Mouse (Mus musculus) midbrain, embryonic 16.5 days (tissue): ENCODE results near the gene Olfr554. TPM values are rescaled to one million over a fixed set of nuclear protein-coding genes. Genes with fewer than 3 reads are reported as not detected.
A peak's percentile ranks its signal among the peaks of the same experiment; 100 is the strongest.

Experiments used
- ATAC-seq: fragments of 200-750 bp; cut with Nextera tagmentation; 2 replicates; pipeline ENCODE4 v1.8.0; 2017; ENCODE audit warnings: moderate TSS enrichment
- H3K27ac ChIP-seq: fragments of 300-500 bp; sonication (generic); 2 replicates; pipeline ENCODE4 v1.5.1; 2014; ENCODE audit warnings: mild to moderate bottlenecking, low read length, mixed read lengths
- H3K27me3 ChIP-seq: fragments of 300-500 bp; sonication (generic); 2 replicates; pipeline ENCODE4 v1.6.1; 2014; ENCODE audit warnings: low read depth, low read length, mixed read lengths; ENCODE audit not compliant: control insufficient read depth, insufficient read depth
- H3K36me3 ChIP-seq: fragments of 300-500 bp; sonication (generic); 2 replicates; pipeline ENCODE4 v1.6.1; 2014; ENCODE audit warnings: mild to moderate bottlenecking, low read length, moderate library complexity, mixed read lengths; ENCODE audit not compliant: control insufficient read depth, insufficient read depth
- H3K4me1 ChIP-seq: fragments of 300-500 bp; sonication (generic); 2 replicates; pipeline ENCODE4 v1.6.1; 2014; ENCODE audit warnings: mild to moderate bottlenecking, low read length, mixed read lengths; ENCODE audit not compliant: control insufficient read depth, insufficient read depth
- H3K4me2 ChIP-seq: fragments of 300-500 bp; sonication (generic); 2 replicates; pipeline ENCODE4 v1.6.1; 2014; ENCODE audit warnings: mild to moderate bottlenecking, low read length, mixed read lengths
- H3K4me3 ChIP-seq: fragments of 300-500 bp; sonication (generic); 2 replicates; pipeline ENCODE4 v1.5.1; 2014; ENCODE audit warnings: low read depth, mild to moderate bottlenecking, low read length, moderate library complexity, mixed read lengths
- H3K9ac ChIP-seq: fragments of 300-500 bp; sonication (generic); 2 replicates; pipeline ENCODE4 v1.6.1; 2014; ENCODE audit warnings: low read depth, low read length, mixed read lengths
- H3K9me3 ChIP-seq: fragments of 300-500 bp; sonication (generic); replicated peaks from 2 replicates; pipeline ENCODE4 v1.6.1; 2014; ENCODE audit warnings: mild to moderate bottlenecking, low read length, mixed read lengths; ENCODE audit not compliant: control insufficient read depth, poor library complexity, severe bottlenecking
- WGBS: fragments of 180-500 bp; shearing (Covaris S2); extraction: QIAGEN DNeasy Blood & Tissue Kit; methylation state at CpG from one replicate; pipeline ENCODE4 v1.1.7; 2014; 5-methylcytosine and 5-hydroxymethylcytosine counted together
- polyA plus RNA-seq: library from polyadenylated mRNA; unstranded; fragments of >200 nt; fragmentation: Nextera tagmentation; extraction: Ambion mirVana; gene quantifications from 2 replicates; pipeline ENCODE4 v1.2.1, GENCODE M21; 2015

Gene Olfr554
- polyA plus RNA-seq, 1 experiment from 2014 or later, result not detected

DNA sequence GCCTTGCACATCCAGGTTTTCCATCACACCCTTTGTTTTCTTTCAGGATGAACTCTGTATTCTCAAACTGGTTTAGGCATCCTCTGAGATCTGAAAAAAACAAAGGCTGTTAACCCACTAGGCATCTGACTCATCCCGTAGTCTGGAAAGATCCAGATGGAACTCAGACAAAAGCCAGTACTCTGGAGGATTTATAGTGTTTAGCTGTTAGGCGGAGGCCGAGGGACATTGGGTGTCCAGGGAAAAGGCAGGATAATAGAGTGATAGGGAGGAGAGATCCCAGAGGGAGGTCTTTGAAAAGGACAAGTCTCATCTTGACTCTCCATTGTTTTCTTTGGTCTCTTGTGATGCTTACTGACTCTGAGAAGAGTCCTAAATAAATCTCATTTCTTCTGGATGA, 26.4 kb downstream of the Olfr554 start, which contains the start of gene Olfr556:
Gene Olfr556, plus strand, starts transcription at position 301 of the 400 bp plus-strand sequence.
- Histone ChIP-seq H3K4me1 (no peaks in the 10 kb centered on the region), H3K9me3 (no peaks in the 10 kb centered on the region), H3K4me2 (no peak within 1 kb of the TSS), H3K27ac (no peak within 1 kb of the TSS), H3K27me3 (no peaks in the 10 kb centered on the region), H3K9ac (no peak within 1 kb of the TSS), H3K4me3 (no peak within 1 kb of the TSS), H3K36me3 (no peaks in the 10 kb centered on the region)
- WGBS, result 35% methylated on average over 3 of the region's 3 CpGs
- ATAC-seq, result no peak

DNA sequence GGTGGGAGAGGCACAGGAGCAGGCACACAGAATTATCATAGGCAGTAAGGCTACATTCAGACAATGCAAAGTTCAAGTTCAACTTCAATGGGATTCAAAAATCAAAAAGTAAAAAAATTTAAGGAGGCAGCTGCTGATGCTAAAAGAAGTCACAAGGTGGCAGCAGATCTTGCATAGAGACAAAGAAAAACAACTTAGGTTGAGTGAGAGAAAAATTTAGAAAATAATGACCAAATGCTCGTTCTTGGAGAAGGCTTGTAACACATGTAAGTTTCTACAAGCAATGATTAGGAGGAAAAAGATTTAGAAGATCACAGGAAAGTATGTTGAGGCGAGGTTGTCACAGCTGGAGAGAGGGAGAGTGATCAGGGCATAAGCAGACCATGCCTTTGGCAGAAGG, 27.1 kb downstream of the Olfr554 start:
- Histone ChIP-seq H3K4me3 (no peak overlapping the region), H3K4me2 (no peak overlapping the region), H3K27ac (no peak overlapping the region), H3K36me3 (no peaks in the 10 kb centered on the region), H3K4me1 (no peaks in the 10 kb centered on the region), H3K9ac (no peak overlapping the region), H3K9me3 (no peaks in the 10 kb centered on the region), H3K27me3 (no peaks in the 10 kb centered on the region)
- 39% methylated on average over 2 of the region's 2 CpGs for WGBS
- ATAC-seq, result no peak

DNA sequence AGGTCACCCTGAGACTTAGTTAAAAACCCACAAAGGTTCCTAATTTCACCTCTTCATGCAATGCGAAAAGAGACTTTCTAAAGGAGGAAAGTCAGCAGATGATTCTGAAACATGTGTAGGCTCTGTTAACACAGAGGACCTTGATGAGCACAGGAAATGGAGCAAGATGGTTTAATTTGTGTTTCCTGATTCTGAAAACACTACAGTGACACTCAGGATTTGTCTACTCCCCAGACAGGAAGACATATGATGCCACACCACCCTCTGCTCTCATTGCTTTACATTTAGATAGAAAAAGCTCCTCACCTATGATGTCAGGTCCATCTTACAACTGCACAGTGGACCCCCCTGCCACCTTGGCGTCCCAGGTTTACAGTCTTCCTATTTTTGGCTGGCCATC, 38.0 kb downstream of the Olfr554 start:
- no peak overlapping the region for H3K9ac ChIP-seq
- H3K4me1 ChIP-seq, result no peaks in the 10 kb centered on the region
- H3K27me3 ChIP-seq, result no peaks in the 10 kb centered on the region
- H3K36me3 ChIP-seq, result no peaks in the 10 kb centered on the region
- no peak overlapping the region for H3K27ac ChIP-seq
- WGBS, result 82% methylated on average over 2 of the region's 2 CpGs
- H3K4me3 ChIP-seq, result no peak overlapping the region
- H3K4me2 ChIP-seq, result no peak overlapping the region
- no peaks in the 10 kb centered on the region for H3K9me3 ChIP-seq
- ATAC-seq, result no peak

DNA sequence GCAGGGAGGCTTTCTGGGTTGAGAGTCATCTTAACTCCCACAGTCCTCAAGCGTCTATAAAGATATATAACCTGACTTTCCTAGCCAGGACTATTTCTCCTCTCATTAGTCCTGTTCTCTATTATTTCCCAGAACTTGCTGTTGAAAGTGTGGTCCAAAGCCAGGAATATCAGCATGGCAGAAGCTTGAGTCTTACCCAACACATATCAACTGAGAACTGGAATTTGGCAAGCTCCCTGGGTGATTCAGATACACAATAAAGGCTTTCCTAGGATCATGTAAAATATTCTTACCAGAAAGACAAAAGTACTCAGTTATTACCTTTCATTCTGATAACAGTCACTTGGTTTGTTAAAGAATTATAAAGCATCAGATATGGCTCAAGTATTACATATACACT, 43.7 kb downstream of the Olfr554 start:
- WGBS, result 100% methylated on average over 1 of the region's 1 CpGs
- Histone ChIP-seq H3K4me3 (no peak overlapping the region), H3K27ac (no peak overlapping the region), H3K4me2 (no peak overlapping the region), H3K36me3 (no peaks in the 10 kb centered on the region), H3K9me3 (no peaks in the 10 kb centered on the region), H3K27me3 (no peaks in the 10 kb centered on the region), H3K9ac (no peak overlapping the region), H3K4me1 (no peaks in the 10 kb centered on the region)
- no peak for ATAC-seq

DNA sequence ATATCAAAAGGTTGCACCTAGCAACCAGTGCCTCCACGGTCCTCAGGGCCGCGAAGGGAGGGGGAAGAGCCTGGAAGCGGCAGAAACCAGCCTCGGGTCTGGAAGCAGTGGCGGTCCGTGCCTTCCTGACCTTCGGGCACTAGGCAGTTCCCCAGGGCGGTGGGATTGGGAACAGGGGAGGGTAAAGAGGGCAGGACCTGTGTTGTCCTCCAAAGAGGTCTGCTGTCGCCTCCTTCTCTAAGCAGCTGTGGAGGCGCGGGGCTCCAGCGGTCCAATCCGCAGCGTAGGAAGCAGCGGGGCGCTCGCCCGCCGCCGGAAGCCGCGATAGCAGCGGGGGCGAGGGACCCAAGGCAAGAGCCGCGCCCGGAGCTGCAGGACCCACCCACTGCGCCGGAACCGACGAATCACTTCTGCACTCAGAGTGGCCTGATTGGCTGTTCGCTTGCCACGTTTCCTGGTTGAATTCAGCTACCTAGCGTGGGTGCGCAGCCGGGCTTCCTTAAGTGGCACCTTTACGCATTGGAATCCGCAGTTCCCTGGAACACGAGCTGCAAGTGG, 48.8 kb downstream of the Olfr554 start, which contains the start of gene Trim68:
Gene Trim68, minus strand, starts transcription at position 384 of the 558 bp plus-strand sequence.
- ATAC-seq, result peak; percentile 100
- H3K27me3 ChIP-seq, result no peaks in the 10 kb centered on the region
- peak within 1 kb of the TSS; percentile 64 for H3K9ac ChIP-seq
- no peaks in the 10 kb centered on the region for H3K9me3 ChIP-seq
- WGBS, result under 1% methylated on average over 38 of the region's 40 CpGs
- H3K27ac ChIP-seq, result peak within 1 kb of the TSS; percentile 23; the same call in 1 of the 2 replicates
- no peaks in the 10 kb centered on the region for H3K36me3 ChIP-seq
- peak within 1 kb of the TSS; percentile 49 for H3K4me3 ChIP-seq
- H3K4me2 ChIP-seq, result peak within 1 kb of the TSS; percentile 64
- H3K4me1 ChIP-seq, result no peaks in the 10 kb centered on the region

Other genes starting within 250 kb of the Olfr554 start
- 38.5 and 42.8 TPM in 2 replicates for gene Rrm1, start 196.7 kb upstream of the Olfr554 start, polyA plus RNA-seq
- gene Olfr543, start 156.8 kb upstream of the Olfr554 start, polyA plus RNA-seq, result 0.47 and 0.59 TPM in 2 replicates
- gene Olfr544, start 150.1 kb upstream of the Olfr554 start, polyA plus RNA-seq, result 0.19 and 0.25 TPM in 2 replicates
- 0.23 and 0.25 TPM in 2 replicates for gene Olfr545, start 138.9 kb upstream of the Olfr554 start, polyA plus RNA-seq
- gene Olfr547, start 103.7 kb upstream of the Olfr554 start, polyA plus RNA-seq, result not detected in 2 replicates
- not detected in 2 replicates for gene Olfr548-ps1, start 97.5 kb upstream of the Olfr554 start, polyA plus RNA-seq
- not detected in 2 replicates for gene Olfr549, start 88.6 kb upstream of the Olfr554 start, polyA plus RNA-seq
- gene Trim21, start 72.9 kb upstream of the Olfr554 start, polyA plus RNA-seq, result not detected in 2 replicates
- not detected in 2 replicates for gene Olfr550, start 67.0 kb upstream of the Olfr554 start, polyA plus RNA-seq
- gene Olfr551, start 46.5 kb upstream of the Olfr554 start, polyA plus RNA-seq, result not detected in 2 replicates
- gene Olfr552, start 40.7 kb upstream of the Olfr554 start, polyA plus RNA-seq, result not detected in 2 replicates
- not detected in 2 replicates for gene Olfr553, start 20.2 kb upstream of the Olfr554 start, polyA plus RNA-seq
- gene Olfr555, start 20.4 kb downstream of the Olfr554 start, polyA plus RNA-seq, result not detected in 2 replicates
- gene Olfr556, start 26.5 kb downstream of the Olfr554 start, polyA plus RNA-seq, result not detected in 2 replicates
- 6.4 and 7.3 TPM in 2 replicates for gene Trim68, start 48.9 kb downstream of the Olfr554 start, polyA plus RNA-seq
- not detected in 2 replicates for gene Olfr557, start 57.5 kb downstream of the Olfr554 start, polyA plus RNA-seq
- gene Olfr558, start 63.8 kb downstream of the Olfr554 start, polyA plus RNA-seq, result not detected in 2 replicates
- not detected in 2 replicates for gene Olfr33, start 80.6 kb downstream of the Olfr554 start, polyA plus RNA-seq
- gene Olfr559, start 89.1 kb downstream of the Olfr554 start, polyA plus RNA-seq, result not detected in 2 replicates
- not detected in 2 replicates for gene Olfr560, start 120.9 kb downstream of the Olfr554 start, polyA plus RNA-seq
- gene Olfr78, start 121.0 kb downstream of the Olfr554 start, polyA plus RNA-seq, result 0.16 TPM in 1 of 2 replicates, not detected in the other
- gene Olfr561, start 132.8 kb downstream of the Olfr554 start, polyA plus RNA-seq, result not detected in 2 replicates
- not detected in 2 replicates for gene Olfr564, start 165.0 kb downstream of the Olfr554 start, polyA plus RNA-seq
- gene Olfr566, start 220.3 kb downstream of the Olfr554 start, polyA plus RNA-seq, result not detected in 2 replicates
- not detected in 2 replicates for gene Olfr568, start 238.7 kb downstream of the Olfr554 start, polyA plus RNA-seq